Mouse (Mus musculus) embryonic facial prominence, embryonic 12.5 days (tissue): ENCODE data around the gene Olfr1415. TPM values are rescaled to one million over a fixed set of nuclear protein-coding genes. Genes with fewer than 3 reads are reported as not detected.
A peak's percentile ranks its signal among the peaks of the same experiment; 100 is the strongest.
"Not testable (repeated sequence)": the region's sequence is repeated elsewhere in the genome, so short reads cannot be mapped to it uniquely, and the experiment has no call there.

Experiments used
- ATAC-seq: fragments of 200-750 bp; cut with Nextera tagmentation; 2 replicates; pipeline ENCODE4 v1.8.0; 2017; ENCODE audit not compliant: insufficient number of reproducible peaks, insufficient read depth, low FRiP score, low TSS enrichment
- H3K27ac ChIP-seq: fragments of 300-500 bp; sonication (generic); 2 replicates; pipeline ENCODE4 v1.5.1; 2016; ENCODE audit warnings: mild to moderate bottlenecking
- H3K27me3 ChIP-seq: fragments of 300-500 bp; sonication (generic); 2 replicates; pipeline ENCODE4 v1.6.1; 2016; ENCODE audit warnings: mild to moderate bottlenecking, moderate library complexity
- H3K36me3 ChIP-seq: fragments of 300-500 bp; sonication (generic); 2 replicates; pipeline ENCODE4 v1.6.1; 2016; ENCODE audit warnings: mild to moderate bottlenecking
- H3K4me1 ChIP-seq: fragments of 300-500 bp; sonication (generic); 2 replicates; pipeline ENCODE4 v1.6.1; 2016
- H3K4me2 ChIP-seq: fragments of 300-500 bp; sonication (generic); replicated peaks from 2 replicates; pipeline ENCODE4 v1.6.1; 2016; ENCODE audit warnings: mild to moderate bottlenecking, moderate library complexity
- H3K4me3 ChIP-seq: fragments of 300-500 bp; sonication (generic); 2 replicates; pipeline ENCODE4 v1.5.1; 2016; ENCODE audit warnings: mild to moderate bottlenecking
- H3K9ac ChIP-seq: fragments of 300-500 bp; sonication (generic); 2 replicates; pipeline ENCODE4 v1.6.1; 2016; ENCODE audit warnings: mild to moderate bottlenecking, moderate library complexity
- H3K9me3 ChIP-seq: fragments of 300-500 bp; sonication (generic); 2 replicates; pipeline ENCODE4 v1.6.1; 2016; ENCODE audit warnings: mild to moderate bottlenecking, moderate library complexity
- WGBS: fragments of 180-500 bp; shearing (Covaris S2); methylation state at CpG from one replicate; pipeline ENCODE4 v1.1.7; 2016; 5-methylcytosine and 5-hydroxymethylcytosine counted together
- polyA plus RNA-seq: library from polyadenylated mRNA; unstranded; fragments of >200 nt; fragmentation: Nextera tagmentation; extraction: Ambion mirVana; gene quantifications from 2 replicates; pipeline ENCODE4 v1.2.1, GENCODE M21; 2016

Olfr1415 gene
- not detected in 2 replicates for polyA plus RNA-seq

DNA sequence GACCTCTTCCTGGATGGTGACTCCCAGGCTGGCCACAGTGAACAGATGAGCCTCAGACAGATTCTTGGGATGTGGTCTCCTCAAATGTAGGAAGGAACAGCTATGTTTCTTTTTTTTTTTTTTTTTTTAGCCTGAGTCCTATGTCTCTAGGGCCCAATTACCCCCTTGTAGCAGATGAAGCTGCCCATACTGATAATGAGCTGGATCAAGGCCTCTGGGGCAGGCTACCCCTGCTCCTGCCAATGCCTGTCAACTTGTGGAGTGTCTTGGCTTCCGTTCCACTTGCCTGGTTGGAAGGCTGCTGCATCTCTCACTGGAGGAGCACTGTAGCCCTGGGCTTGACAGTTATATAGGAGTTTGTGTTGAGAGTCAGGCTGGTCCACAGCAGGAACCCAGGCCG, at the start of gene Olfr1415:
Olfr1415 (minus strand) TSS at position 101 of the 400 bp plus-strand sequence.
- no peak within 1 kb of the TSS for H3K27ac ChIP-seq
- H3K9ac ChIP-seq = no peak within 1 kb of the TSS
- 85% methylated on average over 2 of the region's 2 CpGs for WGBS
- H3K4me1 ChIP-seq = no peaks in the 10 kb centered on the region
- H3K36me3 ChIP-seq = no peaks in the 10 kb centered on the region
- no peak for ATAC-seq
- no peaks in the 10 kb centered on the region for H3K27me3 ChIP-seq
- H3K4me3 ChIP-seq = no peak within 1 kb of the TSS
- H3K4me2 ChIP-seq = no peak within 1 kb of the TSS
- H3K9me3 ChIP-seq = no peaks in the 10 kb centered on the region

DNA sequence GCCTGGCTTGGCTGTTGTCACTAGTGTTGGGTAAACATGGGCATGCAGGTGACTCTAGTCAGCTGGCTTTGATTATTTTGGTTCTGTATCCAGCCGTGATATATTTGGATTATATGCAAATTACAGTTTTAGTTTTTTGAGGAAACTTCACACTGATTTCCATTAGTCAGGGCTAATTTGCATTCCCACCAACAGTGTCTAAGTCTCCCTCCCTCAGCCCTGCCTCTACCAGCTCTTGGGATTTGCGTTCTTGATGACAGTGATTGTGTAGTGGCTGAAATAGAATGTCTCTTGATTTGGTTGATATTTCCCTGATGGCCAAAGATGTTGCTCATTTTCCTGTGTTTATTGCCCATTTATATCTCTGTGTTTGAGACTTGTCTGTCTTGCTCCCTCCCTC, 43.2 kb upstream of the Olfr1415 start:
- H3K27ac ChIP-seq = no peak overlapping the region
- H3K9ac ChIP-seq = no peak overlapping the region
- no peak overlapping the region for H3K4me3 ChIP-seq
- WGBS = 33% methylated on average over 2 of the region's 2 CpGs
- no peaks in the 10 kb centered on the region for H3K27me3 ChIP-seq
- H3K9me3 ChIP-seq = no peaks in the 10 kb centered on the region
- no peaks in the 10 kb centered on the region for H3K36me3 ChIP-seq
- no peaks in the 10 kb centered on the region for H3K4me1 ChIP-seq
- ATAC-seq = no peak
- H3K4me2 ChIP-seq = no peak overlapping the region

DNA sequence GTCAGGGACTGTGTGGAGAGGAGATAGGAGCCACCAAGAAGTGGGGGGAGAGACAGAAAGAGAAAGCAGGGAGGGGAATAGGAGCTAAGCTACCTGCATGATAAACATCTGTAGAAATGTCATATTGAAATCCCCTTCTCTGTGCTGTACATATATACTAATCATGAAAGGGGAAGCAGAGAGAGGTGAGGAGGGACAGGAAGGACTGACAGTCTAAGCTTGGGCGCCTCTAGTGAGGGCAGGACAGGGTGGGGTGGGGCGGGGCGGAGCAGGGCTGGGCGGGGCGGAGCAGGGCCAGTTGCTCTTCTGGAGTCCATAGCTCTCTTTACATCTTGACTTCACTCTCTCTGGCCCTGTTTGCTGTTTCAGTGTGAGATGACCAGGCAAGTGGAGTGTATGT, 41.1 kb upstream of the Olfr1415 start:
- no peak for ATAC-seq
- no peak overlapping the region for H3K9ac ChIP-seq
- no peaks in the 10 kb centered on the region for H3K9me3 ChIP-seq
- H3K4me3 ChIP-seq = no peak overlapping the region
- no peaks in the 10 kb centered on the region for H3K4me1 ChIP-seq
- no peak overlapping the region for H3K4me2 ChIP-seq
- WGBS = 54% methylated on average over 5 of the region's 5 CpGs
- no peaks in the 10 kb centered on the region for H3K36me3 ChIP-seq
- H3K27me3 ChIP-seq = no peaks in the 10 kb centered on the region
- no peak overlapping the region for H3K27ac ChIP-seq

DNA sequence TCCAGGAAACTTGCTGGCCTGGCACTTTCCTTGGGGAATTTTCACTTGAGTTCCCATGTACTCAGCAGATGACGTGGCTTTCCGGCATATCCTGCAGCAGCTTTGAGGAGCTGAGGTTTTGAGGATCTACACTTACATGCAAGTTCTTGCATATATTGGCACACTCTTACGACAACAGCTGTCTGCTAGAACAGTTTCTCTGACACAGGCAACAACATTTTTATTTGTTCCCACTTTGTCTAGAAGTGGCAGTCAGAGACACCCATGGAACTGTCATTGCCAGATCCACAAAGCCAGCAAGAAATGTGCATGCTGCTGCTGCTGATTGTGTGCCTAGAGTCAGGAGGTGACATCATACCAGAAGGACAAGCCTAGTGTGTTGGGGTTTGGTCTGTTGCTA, 27.9 kb upstream of the Olfr1415 start:
- H3K4me1 ChIP-seq = no peaks in the 10 kb centered on the region
- 86% methylated on average over 3 of the region's 3 CpGs for WGBS
- no peak overlapping the region for H3K9ac ChIP-seq
- ATAC-seq = no peak
- H3K9me3 ChIP-seq = no peaks in the 10 kb centered on the region
- no peak overlapping the region for H3K27ac ChIP-seq
- no peaks in the 10 kb centered on the region for H3K27me3 ChIP-seq
- H3K4me3 ChIP-seq = no peak overlapping the region
- H3K4me2 ChIP-seq = no peak overlapping the region
- H3K36me3 ChIP-seq = no peaks in the 10 kb centered on the region

DNA sequence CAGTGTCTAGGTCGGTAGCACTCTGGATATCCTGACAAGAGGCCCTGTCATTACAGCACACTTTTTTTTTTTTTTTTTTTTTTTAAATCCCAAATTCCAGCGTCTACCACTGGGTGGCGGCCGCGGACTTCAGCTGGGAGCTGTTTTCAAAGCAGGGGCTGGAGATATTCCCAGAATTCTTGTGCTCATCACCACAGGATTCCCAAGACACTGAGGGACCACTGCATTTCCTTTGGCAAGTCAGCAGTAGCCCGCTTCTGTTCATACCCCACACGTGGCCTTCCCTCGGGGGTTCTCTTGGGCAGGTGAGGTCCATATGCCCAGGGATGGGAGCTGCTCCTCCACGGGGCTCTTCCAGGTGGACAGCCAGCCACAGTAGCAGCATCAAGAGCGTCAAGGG, 25.5 kb upstream of the Olfr1415 start:
- H3K4me3 ChIP-seq = no peak overlapping the region
- no peak for ATAC-seq
- no peaks in the 10 kb centered on the region for H3K27me3 ChIP-seq
- no peak overlapping the region for H3K27ac ChIP-seq
- no peak overlapping the region for H3K4me2 ChIP-seq
- no peaks in the 10 kb centered on the region for H3K36me3 ChIP-seq
- H3K4me1 ChIP-seq = no peaks in the 10 kb centered on the region
- H3K9ac ChIP-seq = no peak overlapping the region
- 17% methylated on average over 10 of the region's 10 CpGs for WGBS
- no peaks in the 10 kb centered on the region for H3K9me3 ChIP-seq

DNA sequence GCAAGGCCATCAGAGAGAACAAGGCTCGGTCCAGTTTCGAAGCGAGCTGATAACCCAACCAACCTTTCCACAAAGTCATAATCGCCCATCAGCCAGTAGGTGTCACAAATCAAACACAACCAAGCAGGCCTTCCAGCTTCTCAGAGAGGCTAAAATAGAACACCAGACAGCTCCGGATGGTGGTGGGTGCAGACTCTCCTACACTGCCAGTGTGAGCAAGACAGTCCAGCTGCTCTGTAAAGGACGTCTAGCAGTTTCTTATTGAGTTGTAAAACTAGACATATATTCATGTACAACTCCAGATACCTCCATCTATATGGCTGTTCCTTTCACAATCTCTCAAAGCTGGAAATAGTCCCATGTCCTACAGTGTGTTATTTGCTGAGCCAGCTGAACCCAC, 23.1 kb upstream of the Olfr1415 start:
- WGBS = 88% methylated on average over 6 of the region's 6 CpGs
- no peaks in the 10 kb centered on the region for H3K9me3 ChIP-seq
- no peak overlapping the region for H3K9ac ChIP-seq
- no peak overlapping the region for H3K27ac ChIP-seq
- no peak for ATAC-seq
- no peak overlapping the region for H3K4me2 ChIP-seq
- no peaks in the 10 kb centered on the region for H3K4me1 ChIP-seq
- no peaks in the 10 kb centered on the region for H3K36me3 ChIP-seq
- no peaks in the 10 kb centered on the region for H3K27me3 ChIP-seq
- no peak overlapping the region for H3K4me3 ChIP-seq

DNA sequence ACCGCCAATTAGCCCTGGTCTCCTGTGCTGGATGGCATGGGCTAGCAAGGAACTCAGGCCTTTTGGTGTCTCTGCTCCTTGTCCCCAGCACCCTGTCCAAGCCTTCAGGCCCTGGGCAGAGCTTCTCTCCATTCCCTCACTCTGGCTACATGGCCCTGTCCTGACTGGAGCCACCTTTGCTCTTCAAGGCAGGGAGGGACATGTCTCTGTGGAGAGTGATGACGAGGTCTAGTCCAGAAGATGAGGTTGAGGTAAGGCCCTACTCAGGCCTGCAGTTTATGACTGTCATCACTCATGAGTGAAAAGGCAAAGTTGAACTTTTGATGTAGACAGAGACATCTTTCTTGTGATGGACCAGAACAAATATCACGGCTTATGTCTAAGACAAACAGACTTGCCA, 22.7 kb upstream of the Olfr1415 start, which contains the start of gene Olfr1414:
Olfr1414 (minus strand) TSS at position 101 of the 400 bp plus-strand sequence.
- Histone ChIP-seq H3K4me1 (no peaks in the 10 kb centered on the region), H3K4me2 (no peak within 1 kb of the TSS), H3K9me3 (no peaks in the 10 kb centered on the region), H3K9ac (no peak within 1 kb of the TSS), H3K27me3 (no peaks in the 10 kb centered on the region), H3K4me3 (no peak within 1 kb of the TSS), H3K27ac (no peak within 1 kb of the TSS), H3K36me3 (no peaks in the 10 kb centered on the region)
- 81% methylated on average over 3 of the region's 3 CpGs for WGBS
- no peak for ATAC-seq

DNA sequence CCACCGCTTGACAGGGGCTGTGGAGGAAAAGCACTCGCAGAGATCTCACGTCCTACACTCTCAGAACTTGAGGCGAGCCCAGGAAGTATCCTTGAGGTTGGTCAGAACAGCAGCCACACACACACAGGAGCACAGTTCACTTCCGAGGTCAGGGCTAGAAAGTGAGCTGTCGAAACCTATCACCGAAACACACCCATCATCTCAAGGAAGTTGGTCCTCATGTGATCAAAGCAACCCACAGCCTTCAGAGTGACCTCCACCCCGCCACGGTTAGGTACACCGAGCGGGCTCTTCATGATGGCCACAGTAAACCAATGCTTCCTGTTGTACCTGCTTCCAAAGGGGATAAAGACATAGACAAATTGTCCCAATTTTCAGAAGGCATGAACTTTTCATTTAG, 19.5 kb upstream of the Olfr1415 start:
- 76% methylated on average over 11 of the region's 11 CpGs for WGBS
- no peak overlapping the region for H3K4me2 ChIP-seq
- no peak for ATAC-seq
- no peak overlapping the region for H3K4me3 ChIP-seq
- H3K36me3 ChIP-seq = no peaks in the 10 kb centered on the region
- H3K9ac ChIP-seq = no peak overlapping the region
- H3K27ac ChIP-seq = no peak overlapping the region
- no peaks in the 10 kb centered on the region for H3K4me1 ChIP-seq
- H3K27me3 ChIP-seq = no peaks in the 10 kb centered on the region
- H3K9me3 ChIP-seq = no peaks in the 10 kb centered on the region

DNA sequence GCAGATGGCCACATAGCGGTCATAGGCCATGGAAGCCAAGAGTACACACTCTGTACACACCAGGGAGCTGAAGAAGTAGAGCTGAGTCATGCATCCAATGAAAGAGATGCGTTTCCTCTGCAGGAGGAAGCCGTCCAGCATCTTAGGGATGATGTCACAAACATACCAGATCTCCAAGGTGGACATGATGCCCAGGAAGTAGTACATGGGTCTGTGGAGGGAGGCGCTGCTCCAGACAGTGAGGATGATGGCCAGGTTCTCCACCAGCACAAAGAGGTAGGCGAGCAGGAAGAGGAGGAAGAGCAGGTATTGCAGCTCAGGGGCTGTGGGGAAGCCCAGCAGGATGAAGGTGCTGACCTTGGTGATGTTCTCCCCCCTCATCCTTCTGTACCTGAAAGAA, 15.7 kb upstream of the Olfr1415 start:
- not testable (repeated sequence) for ATAC-seq, H3K4me3 ChIP-seq, H3K9ac ChIP-seq, H3K9me3 ChIP-seq, H3K36me3 ChIP-seq, H3K4me2 ChIP-seq, H3K27me3 ChIP-seq, H3K4me1 ChIP-seq, H3K27ac ChIP-seq
- 84% methylated on average over 5 of the region's 5 CpGs for WGBS

DNA sequence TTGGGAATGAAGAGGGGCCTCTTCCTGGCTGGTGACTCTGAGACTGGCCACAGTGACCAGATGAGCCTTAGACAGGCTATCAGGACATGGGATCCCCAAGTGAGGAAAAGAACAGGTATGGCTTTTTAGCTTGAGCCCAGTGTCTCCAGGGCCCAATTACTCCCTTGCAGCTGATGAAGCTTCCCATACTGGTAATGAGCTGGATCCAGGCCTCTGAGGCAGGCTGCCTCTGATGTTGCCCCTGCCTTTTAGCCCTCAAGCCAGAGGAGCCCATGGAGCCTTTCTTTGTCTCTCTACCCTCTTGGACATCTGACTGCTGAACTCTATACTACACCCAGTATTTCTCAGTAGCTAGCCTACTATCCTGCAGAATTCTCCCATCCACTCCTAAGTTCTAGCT, 10.9 kb downstream of the Olfr1415 start, which contains the start of gene Olfr1416:
Olfr1416 (minus strand) TSS at position 101 of the 400 bp plus-strand sequence.
- Histone ChIP-seq H3K4me1 (no peaks in the 10 kb centered on the region), H3K4me3 (no peak within 1 kb of the TSS), H3K27me3 (no peaks in the 10 kb centered on the region), H3K9me3 (0 out of 2 replicates have a peak, but pooled peaks cover 6% of the 10 kb centered on the region), H3K36me3 (no peaks in the 10 kb centered on the region), H3K27ac (no peak within 1 kb of the TSS), H3K9ac (no peak within 1 kb of the TSS), H3K4me2 (no peak within 1 kb of the TSS)
- no peak for ATAC-seq

DNA sequence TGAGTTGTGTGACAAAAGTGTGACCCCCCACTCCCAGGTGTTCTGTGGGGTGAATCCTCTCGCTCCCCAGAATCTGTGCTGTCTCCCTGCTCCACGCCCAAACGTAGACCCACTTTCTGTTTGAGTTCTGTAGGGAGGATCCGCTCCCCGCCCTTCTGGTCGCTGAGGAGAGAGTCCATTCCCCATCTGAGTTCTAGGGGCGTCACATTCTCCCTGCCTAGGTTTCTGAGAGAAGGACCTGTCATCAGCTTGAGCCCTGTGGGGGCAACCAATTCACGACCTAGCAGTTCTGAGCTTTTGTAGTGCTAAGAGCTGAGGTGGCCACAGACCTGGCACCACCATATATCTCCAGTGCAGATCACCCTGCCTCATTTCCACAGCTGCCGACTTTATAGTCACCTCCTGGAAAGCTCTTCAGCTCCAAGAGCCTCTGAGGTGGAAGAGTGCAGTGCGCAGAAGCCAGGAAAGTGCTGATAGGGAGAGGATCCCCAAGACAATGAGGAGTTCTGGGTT, 21.8 kb downstream of the Olfr1415 start:
- Histone ChIP-seq H3K9me3 (no peaks in the 10 kb centered on the region), H3K4me2 (peak overlapping the region; percentile 86), H3K4me3 (peak overlapping the region; percentile 98), H3K4me1 (peaks cover 5% of the 10 kb centered on the region), H3K27me3 (0 out of 2 replicates have a peak, but pooled peaks cover 3% of the 10 kb centered on the region), H3K36me3 (peaks cover 20% of the 10 kb centered on the region), H3K27ac (peak overlapping the region; percentile 12; the same call in 1 of the 2 replicates), H3K9ac (peak overlapping the region; percentile 96)
- 6% methylated on average over 10 of the region's 10 CpGs for WGBS
- peak; percentile 80 for ATAC-seq

DNA sequence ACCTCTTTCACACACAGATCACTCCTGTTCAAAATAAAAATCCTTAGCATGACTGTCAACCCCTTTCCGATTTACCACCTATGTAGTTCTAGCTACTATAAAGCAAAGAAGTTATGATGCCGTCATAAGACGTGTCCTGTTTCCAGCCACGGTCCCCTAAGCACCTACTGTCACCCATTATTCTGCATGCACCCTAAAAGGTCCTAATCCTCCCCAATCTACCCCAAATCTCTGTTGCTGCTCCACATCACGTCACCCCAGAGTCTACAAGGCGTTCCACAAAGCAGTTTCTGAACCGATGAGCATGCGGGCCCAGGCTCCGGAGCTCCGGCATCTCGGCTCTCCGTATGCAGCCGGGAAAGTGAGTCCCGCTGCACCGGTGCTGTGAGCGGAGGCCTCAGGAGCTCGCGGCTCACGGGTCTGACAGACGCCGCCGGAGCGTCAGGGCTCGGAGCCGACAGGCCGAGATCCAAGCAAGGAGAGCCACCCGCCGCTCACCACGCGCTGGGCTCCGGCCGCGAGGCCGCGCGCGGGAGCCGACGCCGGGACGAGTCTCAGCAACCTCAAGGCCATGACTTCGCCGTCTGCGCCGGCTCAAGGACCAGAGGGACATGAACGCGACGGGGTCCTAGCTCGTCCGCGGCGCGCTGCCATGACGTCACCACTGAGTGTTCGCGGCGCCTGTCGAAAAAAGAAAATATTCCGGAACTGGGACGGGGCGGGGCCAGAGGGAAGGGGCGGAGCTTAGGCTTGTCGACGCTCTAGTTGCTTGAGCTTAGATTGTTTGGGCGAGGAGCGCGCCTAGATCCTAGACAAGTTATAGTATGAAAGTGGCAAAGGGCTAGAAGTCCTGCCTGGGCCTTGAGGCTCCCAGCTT, 22.5 kb downstream of the Olfr1415 start, which contains the start of gene Ndufa10:
Ndufa10 (minus strand) TSS at position 696 of the 877 bp plus-strand sequence.
- H3K9ac ChIP-seq = peak within 1 kb of the TSS; percentile 96
- 0 out of 2 replicates have a peak, but pooled peaks cover 3% of the 10 kb centered on the region for H3K27me3 ChIP-seq
- H3K4me3 ChIP-seq = peak within 1 kb of the TSS; percentile 98
- H3K36me3 ChIP-seq = peaks cover 27% of the 10 kb centered on the region
- WGBS = 1% methylated on average over 67 of the region's 67 CpGs
- ATAC-seq = peak; percentile 85
- peak within 1 kb of the TSS; percentile 86 for H3K4me2 ChIP-seq
- no peaks in the 10 kb centered on the region for H3K9me3 ChIP-seq
- peak within 1 kb of the TSS; percentile 23 for H3K27ac ChIP-seq
- H3K4me1 ChIP-seq = peaks cover 5% of the 10 kb centered on the region
